ENCODE assay signal across 9 mouse cellular contexts in genomic region chr10:7590792-7591191, GRCm38 (mm10). TPM values are rescaled to one million over a fixed set of nuclear protein-coding genes. Genes with fewer than 3 reads are reported as not detected.
A peak's percentile ranks its signal among the peaks of the same experiment; 100 is the strongest.
DNase-seq lines count a peak whose midpoint lies in the region; ATAC-seq and TF ChIP-seq lines count a peak whose summit lies in the region.
"Had no signal": no experiment of that assay in that cellular context is flagged by ENCODE, and none has a peak within 500 bp of the region (broad histone marks: within the 10 kb centered on the region; RNA-seq: fewer than 3 reads in every experiment).

No protein-coding gene starts in this region.

- H3K9ac ChIP-seq in kidney, embryonic 14.5 days (ENCODE audit: low read depth, low read length) = no peak overlapping the region
- H3K9ac ChIP-seq in hindbrain, embryonic 13.5 days = peak overlapping the region; percentile 90
- H3K9ac ChIP-seq in midbrain, embryonic 14.5 days (replicated peaks; ENCODE audit: low read length) = peak overlapping the region; percentile 90

- TF ChIP-seq POLR2A in brain, embryonic 14.5 days (IDR thresholded peaks at IDR 0.05; ENCODE audit: borderline replicate concordance, extremely low read depth, insufficient read depth, insufficient read length, poor library complexity, severe bottlenecking) = no peak

- no peaks in the 10 kb centered on the region for H3K36me3 ChIP-seq in kidney, embryonic 14.5 days (ENCODE audit: control insufficient read depth, insufficient read depth, low read length)
- H3K36me3 ChIP-seq in hindbrain, embryonic 13.5 days = no peaks in the 10 kb centered on the region
- no peaks in the 10 kb centered on the region for H3K36me3 ChIP-seq in midbrain, embryonic 14.5 days (ENCODE audit: control insufficient read depth, insufficient read depth, low read length)

- H3K9me3 ChIP-seq in kidney, embryonic 14.5 days (ENCODE audit: control insufficient read depth, low read length) = no peaks in the 10 kb centered on the region
- H3K9me3 ChIP-seq in hindbrain, embryonic 13.5 days = no peaks in the 10 kb centered on the region
- H3K9me3 ChIP-seq in midbrain, embryonic 14.5 days (ENCODE audit: control insufficient read depth, low read length) = no peaks in the 10 kb centered on the region

- H3K27me3 ChIP-seq in kidney, embryonic 14.5 days (ENCODE audit: control insufficient read depth, insufficient read depth, low read length) = peaks cover 15% of the 10 kb centered on the region
- 0 out of 2 replicates have a peak, but pooled peaks cover 7% of the 10 kb centered on the region for H3K27me3 ChIP-seq in hindbrain, embryonic 13.5 days
- H3K27me3 ChIP-seq in midbrain, embryonic 14.5 days (ENCODE audit: control insufficient read depth, insufficient read depth, low read length) = no peaks in the 10 kb centered on the region

- DNase-seq in kidney, postnatal 25 days = no peak
- peak; percentile 22 for DNase-seq in brain, embryonic 14.5 days (ENCODE audit: low read depth)
- DNase-seq in midbrain, embryonic 14.5 days = peak; percentile 38
- no peak for DNase-seq in frontal cortex, postnatal 14 days (ENCODE audit: low spot score in 2 of 2)
- DNase-seq in urinary bladder, postnatal 10 days (ENCODE audit: low spot score) = no peak
- DNase-seq in left cerebral cortex, adult 8-10 months (ENCODE audit: low spot score in 2 of 2) = no peak
- DNase-seq: retina, postnatal 1 day had no signal

- no peak for ATAC-seq in kidney, embryonic 14.5 days (ENCODE audit: low FRiP score, low TSS enrichment)
- ATAC-seq in hindbrain, embryonic 13.5 days (ENCODE audit: low FRiP score) = no peak
- ATAC-seq in midbrain, embryonic 14.5 days (ENCODE audit: low FRiP score, low TSS enrichment) = no peak

- WGBS in kidney, embryonic 14.5 days = 5% methylated on average over 8 of the region's 8 CpGs
- 8% methylated on average over 8 of the region's 8 CpGs for WGBS in hindbrain, embryonic 13.5 days
- 8% methylated on average over 8 of the region's 8 CpGs for WGBS in midbrain, embryonic 14.5 days

- no peak overlapping the region for H3K27ac ChIP-seq in kidney, embryonic 14.5 days (ENCODE audit: low read depth, low read length)
- no peak overlapping the region for H3K27ac ChIP-seq in hindbrain, embryonic 13.5 days
- H3K27ac ChIP-seq in midbrain, embryonic 14.5 days (replicated peaks; ENCODE audit: low read depth, low read length) = no peak overlapping the region

- no peak for TF ChIP-seq CTCF in brain, embryonic 14.5 days (IDR thresholded peaks at IDR 0.05; ENCODE audit: borderline replicate concordance, extremely low read depth, insufficient read depth, insufficient read length)

- H3K4me2 ChIP-seq in kidney, embryonic 14.5 days (replicated peaks; ENCODE audit: low read depth, low read length) = peak overlapping the region; percentile 100
- H3K4me2 ChIP-seq in hindbrain, embryonic 13.5 days = peak overlapping the region; percentile 98
- peak overlapping the region; percentile 98 for H3K4me2 ChIP-seq in midbrain, embryonic 14.5 days (ENCODE audit: low read length)

- peaks cover 5% of the 10 kb centered on the region; the same call in 1 of the 2 replicates for H3K4me1 ChIP-seq in kidney, embryonic 14.5 days (ENCODE audit: control insufficient read depth, insufficient read depth, low read length)
- peaks cover 37% of the 10 kb centered on the region for H3K4me1 ChIP-seq in hindbrain, embryonic 13.5 days (replicated peaks)
- H3K4me1 ChIP-seq in midbrain, embryonic 14.5 days (ENCODE audit: control insufficient read depth, insufficient read depth, low read length) = peaks cover 25% of the 10 kb centered on the region

- peak overlapping the region; percentile 70 for H3K4me3 ChIP-seq in kidney, embryonic 14.5 days (ENCODE audit: low read length)
- H3K4me3 ChIP-seq in hindbrain, embryonic 13.5 days = peak overlapping the region; percentile 92
- peak overlapping the region; percentile 87 for H3K4me3 ChIP-seq in midbrain, embryonic 14.5 days (replicated peaks; ENCODE audit: low read depth, low read length)

RNA-seq across cellular contexts. Expression of gene Lrp11, which starts 1.2 kb away (rescaled TPM):
- polyA plus RNA-seq in kidney, embryonic 14.5 days (2014; fragmentation: Nextera tagmentation; extraction: Ambion mirVana) = 1.2 TPM in 2 replicates
- polyA plus RNA-seq in brain, embryonic 14.5 days (2012; rRNA removed) = 51.2 and 59.9 TPM in 2 replicates
- 23.4 and 23.6 TPM in 2 replicates for polyA plus RNA-seq in hindbrain, embryonic 13.5 days (2015; fragmentation: Nextera tagmentation; extraction: Ambion mirVana)
- polyA plus RNA-seq in midbrain, embryonic 14.5 days (2014; fragmentation: Nextera tagmentation; extraction: Ambion mirVana) = 30.9 and 36.6 TPM in 2 replicates
- total RNA-seq in left cerebral cortex, adult 8-10 months (2022) = 100 to 1,000 TPM; 133 to 153 (median 140) TPM

Comparison
In these comparisons a context has a peak if more than half of its experiments do, and no peak if none do; other contexts are left out.
1. DNase-seq: peak in brain, embryonic 14.5 days (single experiment) and midbrain, embryonic 14.5 days (single experiment); none in kidney, postnatal 25 days (0 of 2), frontal cortex, postnatal 14 days (0 of 2), urinary bladder, postnatal 10 days (single experiment) and left cerebral cortex, adult 8-10 months (0 of 2).
2. RNA of gene Lrp11, which starts 1.2 kb away (polyA plus RNA-seq): 51.2 to 59.9 TPM in brain, embryonic 14.5 days, 30.9 to 36.6 TPM in midbrain, embryonic 14.5 days and 23.4 to 23.6 TPM in hindbrain, embryonic 13.5 days; 1.2 TPM in kidney, embryonic 14.5 days; every median in the first group is over 10 times any median in the second.
3. Peak in every context shown above with its lines, with median percentiles within 50 percentile points of each other: H3K4me2 ChIP-seq and H3K4me3 ChIP-seq.